Mouse (Mus musculus) G1E (cell line): ENCODE data around the gene Gpr89.

Experiments
- CTCF ChIP-seq: IDR thresholded peaks from 2 replicates; pipeline ENCODE4 v1.5.1; 2012; ENCODE audit warnings: low read depth, low read length, inconsistent platforms, mixed read lengths
- GATA2 ChIP-seq: IDR thresholded peaks from 2 replicates; pipeline ENCODE4 v1.6.1; 2012; ENCODE audit warnings: low read depth, low read length, inconsistent platforms, borderline replicate concordance

- TF ChIP-seq CTCF (no peak), GATA2 (no peak)
Measured at GRCm38 (mm10) chr3:96832930-96833329, 72.2 kb downstream of the Gpr89 start.
